Mouse (Mus musculus) induced T-regulatory cell, adult 2 months (primary cell): ENCODE data around the gene Olfr437.
"Not testable (repeated sequence)": the region's sequence is repeated elsewhere in the genome, so short reads cannot be mapped to it uniquely, and the experiment has no call there.

Source experiments
- DNase-seq: peaks from one replicate; pipeline ENCODE4 v3.0.0-alpha.2; 2012; ENCODE audit warnings: low read depth

Gene Olfr437

DNA sequence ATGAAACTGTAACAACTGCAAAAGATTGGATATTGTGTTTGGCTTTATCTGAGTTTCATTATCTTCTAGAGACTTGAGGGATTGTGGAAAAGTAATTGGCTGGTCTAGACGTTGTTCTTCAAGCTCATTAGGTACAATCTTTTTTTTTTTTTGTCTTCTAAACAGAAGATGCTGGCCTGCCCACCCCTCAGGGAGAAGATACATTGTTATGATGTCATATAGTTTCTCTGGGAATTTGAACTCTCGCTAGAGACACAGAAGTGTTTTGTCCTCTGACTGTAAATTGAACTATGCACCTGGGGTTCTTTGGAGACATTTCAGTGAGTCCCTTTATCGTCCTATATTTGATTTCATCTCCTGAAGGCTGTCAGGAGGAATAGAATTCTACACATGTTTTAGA lies at the start of gene Olfr437:
Gene Olfr437, plus strand, starts transcription at position 301 of the 400 bp plus-strand sequence.
- DNase-seq: no peak

DNA sequence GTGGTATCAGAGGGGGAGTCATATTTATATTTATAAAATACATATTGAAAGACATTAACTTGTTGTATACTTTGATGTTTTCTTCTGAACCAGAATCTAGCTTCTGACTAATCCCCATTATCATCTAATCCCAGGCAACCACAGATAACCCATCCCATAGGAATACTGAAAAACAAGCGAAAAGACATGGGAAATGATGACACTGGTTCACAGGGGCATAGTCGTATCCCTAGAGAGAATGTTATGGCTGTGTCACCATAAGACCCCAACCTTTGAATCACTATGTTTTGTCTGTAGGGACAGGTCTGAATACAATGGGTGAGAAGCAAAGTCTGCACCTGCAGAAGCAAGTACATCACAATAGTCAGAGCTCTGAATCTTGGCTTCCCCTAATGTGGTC lies 16.8 kb upstream of the Olfr437 start, which contains the start of gene Olfr237-ps1:
Gene Olfr237-ps1, plus strand, starts transcription at position 301 of the 400 bp plus-strand sequence.
- DNase-seq: not testable (repeated sequence)

- no peak for DNase-seq
These were observed 3.6 kb upstream of the Olfr437 start for GRCm38 (mm10) chr6:43159502-43159901.

DNA sequence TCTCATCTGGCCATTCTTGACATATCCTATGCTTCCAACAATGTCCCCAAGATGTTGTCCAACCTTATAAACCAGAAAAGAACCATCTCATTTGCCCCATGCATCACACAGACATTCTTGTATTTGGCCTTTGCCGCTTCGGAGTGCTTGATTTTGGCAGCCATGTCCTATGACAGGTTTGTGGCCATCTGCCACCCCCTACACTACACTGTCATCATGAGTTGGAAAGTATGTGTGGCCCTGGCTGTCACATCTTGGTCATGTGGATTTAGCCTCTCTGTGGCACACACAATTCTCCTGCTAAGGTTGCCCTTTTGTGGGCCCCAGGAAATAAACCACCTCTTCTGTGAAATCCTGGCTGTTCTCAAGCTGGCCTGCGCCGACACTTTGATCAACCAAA lies 4.2 kb downstream of the Olfr437 start:
- DNase-seq: no peak

GRCm38 (mm10) chr6:43171840-43172239 lies 8.8 kb downstream of the Olfr437 start, which contains the start of gene Olfr13:
TSS of gene Olfr13 (plus strand) at chr6:43172140.
- no peak for DNase-seq

GRCm38 (mm10) chr6:43178129-43178528 lies 15.0 kb downstream of the Olfr437 start:
- no peak for DNase-seq

- DNase-seq: no peak
These were observed 15.8 kb downstream of the Olfr437 start for GRCm38 (mm10) chr6:43178584-43179501.

DNA sequence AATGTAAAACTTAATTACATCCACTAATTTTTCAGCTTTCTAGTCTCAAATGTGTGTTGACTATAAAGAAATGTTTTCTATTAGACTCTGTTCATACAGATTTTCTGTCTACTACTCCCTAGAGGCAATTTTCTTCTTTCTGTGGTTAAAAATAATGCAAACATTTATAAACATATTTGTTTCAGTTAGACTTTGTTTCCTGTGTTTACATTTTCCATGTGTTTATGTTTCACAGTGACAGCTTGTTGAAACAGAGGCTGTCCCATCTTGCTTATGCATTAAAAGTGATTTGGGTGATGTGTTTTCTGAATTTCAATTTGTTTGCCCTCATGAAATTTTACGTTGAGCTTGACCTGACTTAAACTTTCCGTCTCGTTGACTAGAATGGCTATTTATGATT lies 27.9 kb downstream of the Olfr437 start:
- DNase-seq: no peak

DNA sequence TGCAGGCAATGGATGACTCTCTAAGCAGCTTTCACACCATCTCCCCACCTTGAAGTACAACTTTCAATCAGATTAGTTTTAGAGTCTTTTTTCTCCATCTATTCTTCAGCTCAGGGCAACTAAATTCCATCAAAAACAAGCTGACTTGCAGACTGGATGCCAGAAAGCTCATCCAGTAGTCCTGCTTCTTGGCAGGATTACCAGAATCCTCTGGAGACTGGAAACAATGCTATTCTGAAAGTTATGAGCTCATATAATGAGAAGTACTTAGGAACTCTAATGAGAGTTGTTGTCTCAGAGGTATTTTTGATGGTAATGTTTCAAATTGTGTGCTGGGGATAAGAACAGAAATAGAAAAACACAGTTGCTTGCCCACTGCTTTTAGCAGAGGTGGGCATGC lies 33.7 kb downstream of the Olfr437 start, which contains the start of gene Olfr435:
Gene Olfr435, plus strand, starts transcription at position 366 of the 400 bp plus-strand sequence.
- DNase-seq: no peak

GRCm38 (mm10) chr6:43198094-43198493 lies 35.0 kb downstream of the Olfr437 start:
- DNase-seq: no peak

DNA sequence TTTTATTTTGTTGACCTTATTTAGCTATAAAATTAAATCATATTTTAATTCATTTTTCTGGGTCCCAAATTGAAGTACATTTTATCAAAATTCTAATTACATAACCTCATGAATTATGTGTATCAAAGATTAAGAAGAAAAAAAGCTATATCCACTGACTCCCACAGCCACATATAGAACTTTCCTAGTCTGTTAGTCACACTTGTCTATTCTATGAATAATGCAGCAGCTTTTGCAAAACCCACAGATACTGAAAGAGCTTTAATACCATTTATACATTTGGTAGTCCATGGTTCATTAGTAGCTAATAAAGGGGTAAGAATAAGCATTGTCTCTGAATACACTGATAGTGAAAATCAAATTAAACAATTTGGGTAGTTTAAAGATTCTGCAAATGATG lies 39.7 kb downstream of the Olfr437 start:
- DNase-seq: no peak

GRCm38 (mm10) chr6:43205355-43205754 lies 42.3 kb downstream of the Olfr437 start:
- no peak for DNase-seq

DNA sequence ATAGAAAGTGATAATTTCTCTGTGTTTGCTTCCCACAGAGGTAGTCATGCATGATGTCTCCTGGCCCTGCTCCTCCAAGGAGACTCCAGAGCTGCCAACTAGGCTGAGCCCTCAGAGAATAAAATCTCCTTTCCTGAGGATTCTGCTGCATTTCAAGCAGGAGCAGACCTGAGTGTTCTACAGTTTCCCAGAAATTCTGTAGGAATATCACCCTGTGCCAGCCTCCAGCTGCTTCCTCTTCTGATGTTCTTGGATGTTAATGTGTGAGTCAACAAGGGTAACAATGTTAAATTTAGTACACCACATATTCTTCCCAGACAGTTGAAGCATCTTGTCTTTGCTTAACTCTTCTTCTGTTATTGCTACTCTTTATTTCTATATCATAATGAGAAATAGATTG lies 49.8 kb downstream of the Olfr437 start, which contains the start of gene Olfr434:
Gene Olfr434, plus strand, starts transcription at position 149 of the 400 bp plus-strand sequence.
- DNase-seq: not testable (repeated sequence)
